Comparison of ENCODE assay signal across 21 mouse cellular contexts in genomic region chr14:47581280-47581679, GRCm38 (mm10). TPM values are rescaled to one million over a fixed set of nuclear protein-coding genes. Genes with fewer than 3 reads are reported as not detected.
DNase-seq lines count a peak whose midpoint lies in the region; ATAC-seq and TF ChIP-seq lines count a peak whose summit lies in the region.
"Had no signal": no experiment of that assay in that cellular context is flagged by ENCODE, and none has a peak within 500 bp of the region (broad histone marks: within the 10 kb centered on the region; RNA-seq: fewer than 3 reads in every experiment).

No protein-coding gene starts in this region.

- H3K36me3 ChIP-seq in liver, embryonic 13.5 days, result no peaks in the 10 kb centered on the region
- no peaks in the 10 kb centered on the region for H3K36me3 ChIP-seq in stomach, postnatal 0 days (ENCODE audit: control insufficient read depth, insufficient read depth, low read length)
- H3K36me3 ChIP-seq: embryonic facial prominence, embryonic 12.5 days; embryonic facial prominence, embryonic 15.5 days; forebrain, embryonic 12.5 days; forebrain, embryonic 15.5 days; G1E; hindbrain, embryonic 12.5 days; hindbrain, embryonic 15.5 days had no signal

- WGBS in liver, embryonic 13.5 days (ENCODE audit: insufficient replicate concordance), result 22% methylated on average over 1 of the region's 1 CpGs
- WGBS in stomach, postnatal 0 days, result 35% methylated on average over 1 of the region's 1 CpGs

- H3K4me3 ChIP-seq in liver, embryonic 13.5 days (replicated peaks), result no peak overlapping the region
- no peak overlapping the region for H3K4me3 ChIP-seq in stomach, postnatal 0 days (ENCODE audit: low read depth, low read length)
- H3K4me3 ChIP-seq: embryonic facial prominence, embryonic 12.5 days; embryonic facial prominence, embryonic 15.5 days; forebrain, embryonic 12.5 days; forebrain, embryonic 15.5 days; heart, adult 2 months; hindbrain, embryonic 12.5 days; hindbrain, embryonic 15.5 days had no signal

- H3K9ac ChIP-seq in liver, embryonic 13.5 days, result no peak overlapping the region
- no peak overlapping the region for H3K9ac ChIP-seq in stomach, postnatal 0 days (ENCODE audit: low read length)
- H3K9ac ChIP-seq: embryonic facial prominence, embryonic 12.5 days; embryonic facial prominence, embryonic 15.5 days; forebrain, embryonic 12.5 days; forebrain, embryonic 15.5 days; hindbrain, embryonic 12.5 days; hindbrain, embryonic 15.5 days had no signal

- no peak for TF ChIP-seq EP300 in stomach, postnatal 0 days (optimal IDR thresholded peaks at IDR 0.05)

- H3K4me2 ChIP-seq in liver, embryonic 13.5 days, result no peak overlapping the region
- no peak overlapping the region for H3K4me2 ChIP-seq in stomach, postnatal 0 days (replicated peaks; ENCODE audit: low read depth)
- H3K4me2 ChIP-seq: embryonic facial prominence, embryonic 12.5 days; embryonic facial prominence, embryonic 15.5 days; forebrain, embryonic 12.5 days; forebrain, embryonic 15.5 days; heart, embryonic 11.5 days; hindbrain, embryonic 12.5 days; hindbrain, embryonic 15.5 days had no signal

- DNase-seq in cerebellum, postnatal 10 days, result peak; percentile 13 to 15
- no peak for DNase-seq in cerebellum, adult 9-10 months
- DNase-seq in liver, embryonic 13.5 days, result peak; percentile 26
- DNase-seq in liver, result no peak
- peak; percentile 40 for DNase-seq in c-Kit-positive CD71-positive TER-119-negative erythroid progenitor cells, embryonic 14.5 days (ENCODE audit: low read depth)
- peak; percentile 27 for DNase-seq in stomach, postnatal 0 days (ENCODE audit: low spot score)
- no peak for DNase-seq in heart, adult 11 months
- DNase-seq: adrenal gland, adult 8-10 months; cerebellum, adult 11-12 months; cerebellum, adult 8-10 months; cerebellum, postnatal 25 days; gastrocnemius, postnatal 25 days; heart, adult 2 months had no signal

- peak; percentile 54; the same call in 1 of the 2 replicates for ATAC-seq in liver, embryonic 13.5 days (ENCODE audit: low read depth)
- peak; percentile 81 for ATAC-seq in stomach, postnatal 0 days (ENCODE audit: low FRiP score, low TSS enrichment)
- ATAC-seq: forebrain, embryonic 15.5 days had no signal

- H3K27ac ChIP-seq in liver, embryonic 13.5 days, result no peak overlapping the region
- H3K27ac ChIP-seq in stomach, postnatal 0 days (replicated peaks), result no peak overlapping the region
- H3K27ac ChIP-seq: embryonic facial prominence, embryonic 12.5 days; embryonic facial prominence, embryonic 15.5 days; forebrain, embryonic 12.5 days; forebrain, embryonic 15.5 days; heart, adult 2 months; hindbrain, embryonic 12.5 days; hindbrain, embryonic 15.5 days had no signal

- H3K9me3 ChIP-seq in liver, embryonic 13.5 days (replicated peaks), result no peaks in the 10 kb centered on the region
- no peaks in the 10 kb centered on the region for H3K9me3 ChIP-seq in stomach, postnatal 0 days (ENCODE audit: control insufficient read depth, low read length)
- H3K9me3 ChIP-seq: embryonic facial prominence, embryonic 12.5 days; embryonic facial prominence, embryonic 15.5 days; forebrain, embryonic 12.5 days; forebrain, embryonic 15.5 days; hindbrain, embryonic 12.5 days; hindbrain, embryonic 15.5 days had no signal

- H3K27me3 ChIP-seq in liver, embryonic 13.5 days, result no peaks in the 10 kb centered on the region
- H3K27me3 ChIP-seq in stomach, postnatal 0 days (ENCODE audit: control insufficient read depth, insufficient read depth, low read length), result no peaks in the 10 kb centered on the region
- H3K27me3 ChIP-seq: embryonic facial prominence, embryonic 12.5 days; embryonic facial prominence, embryonic 15.5 days; hindbrain, embryonic 12.5 days; hindbrain, embryonic 15.5 days had no signal

- no peak for TF ChIP-seq CTCF in stomach, postnatal 0 days (IDR thresholded peaks at IDR 0.05; ENCODE audit: low read depth)

- peaks cover 11% of the 10 kb centered on the region for H3K4me1 ChIP-seq in liver, embryonic 13.5 days (replicated peaks)
- no peaks in the 10 kb centered on the region for H3K4me1 ChIP-seq in stomach, postnatal 0 days (replicated peaks; ENCODE audit: control insufficient read depth, insufficient read depth)
- H3K4me1 ChIP-seq: embryonic facial prominence, embryonic 12.5 days; embryonic facial prominence, embryonic 15.5 days; forebrain, embryonic 12.5 days; forebrain, embryonic 15.5 days; hindbrain, embryonic 12.5 days; hindbrain, embryonic 15.5 days had no signal

RNA-seq across cellular contexts. Expression of gene Atg14, which starts 10.8 kb away (rescaled TPM):
- polyA plus RNA-seq in liver, embryonic 13.5 days (2015; fragmentation: Nextera tagmentation; extraction: Ambion mirVana), result 5.9 and 6.9 TPM in 2 replicates
- 6.9 and 7.8 TPM in 2 replicates for polyA plus RNA-seq in stomach, postnatal 0 days (2015; fragmentation: Nextera tagmentation; extraction: Ambion mirVana)

Comparison
In these comparisons a context has a peak if more than half of its experiments do, and no peak if none do; other contexts are left out.
1. DNase-seq: peak in cerebellum, postnatal 10 days (2 of 2), liver, embryonic 13.5 days (single experiment), c-Kit-positive CD71-positive TER-119-negative erythroid progenitor cells, embryonic 14.5 days (single experiment) and stomach, postnatal 0 days (single experiment); none in cerebellum, adult 9-10 months (single experiment), liver (single experiment) and heart, adult 11 months (single experiment).